Mouse (Mus musculus) granulocyte monocyte progenitor cell, adult 5-6 weeks (primary cell): ENCODE results near the gene Birc2. TPM values are rescaled to one million over a fixed set of nuclear protein-coding genes. Genes with fewer than 3 reads are reported as not detected.
A peak's percentile ranks its signal among the peaks of the same experiment; 100 is the strongest.

Experiments used
- ATAC-seq: replicated peaks from 2 replicates; pipeline ENCODE4 v1.8.0; 2016; ENCODE audit warnings: mild to moderate bottlenecking, moderate TSS enrichment, inconsistent platforms; ENCODE audit not compliant: poor library complexity, severe bottlenecking
- total RNA-seq, 2 experiments: library from RNA; stranded (forward) in 1 of 2; stranded (reverse) in 1 of 2; fragments of 200-712, 200-1000 nt in 1 of 2; fragments of >200 nt in 1 of 2; fragmentation: Nextera tagmentation in 1 of 2; gene quantifications; 2 replicates each; pipeline ENCODE4 v1.2.3; 2014 to 2017

The Birc2 gene
- total RNA-seq, 2 experiments from 2014 or later = 30.8 to 40.0 TPM

DNA sequence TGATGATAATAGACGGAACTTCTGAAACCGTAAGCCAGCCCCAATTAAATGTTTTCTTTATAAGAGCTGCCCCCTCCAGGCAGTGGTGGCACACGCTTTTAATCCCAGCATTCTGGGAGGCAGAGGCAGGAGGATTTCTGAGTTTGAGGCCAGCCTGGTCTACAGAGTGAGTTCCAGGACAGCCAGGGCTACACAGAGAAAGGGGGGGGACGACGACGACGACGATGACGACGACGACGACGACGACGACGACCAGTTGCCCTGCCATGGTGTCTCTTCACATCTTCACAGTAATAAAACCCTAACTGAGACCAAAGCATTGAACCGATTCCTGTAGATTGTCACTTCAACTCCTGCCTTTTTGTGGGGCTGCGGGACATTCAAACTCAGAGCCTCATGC is 11.3 kb upstream of the Birc2 start:
- no peak for ATAC-seq

DNA sequence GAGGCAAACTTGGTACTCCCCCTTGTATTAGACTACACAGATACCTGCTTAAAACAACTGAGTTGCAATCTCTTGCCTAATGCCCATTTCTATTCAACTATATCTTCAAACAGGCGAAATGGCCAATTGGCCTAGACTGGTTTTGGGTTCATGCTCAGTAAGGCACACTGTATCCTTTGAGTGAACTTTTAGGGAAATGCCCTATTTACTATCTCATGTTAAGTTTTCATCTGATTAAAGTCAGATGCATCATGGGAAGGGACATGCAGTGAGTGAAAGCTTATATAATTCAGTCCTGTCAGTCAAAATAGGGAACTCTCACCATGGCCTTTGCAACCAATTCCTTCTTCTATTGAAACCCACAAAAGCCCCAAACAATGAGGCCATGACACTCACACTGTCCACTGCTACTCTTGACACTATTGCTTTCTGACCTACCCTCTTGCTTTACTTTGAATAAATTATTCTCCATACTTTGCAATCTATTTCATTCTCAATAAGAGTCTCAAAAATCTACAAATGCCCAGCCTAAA is 9.9 kb upstream of the Birc2 start:
- peak; percentile 67 for ATAC-seq

DNA sequence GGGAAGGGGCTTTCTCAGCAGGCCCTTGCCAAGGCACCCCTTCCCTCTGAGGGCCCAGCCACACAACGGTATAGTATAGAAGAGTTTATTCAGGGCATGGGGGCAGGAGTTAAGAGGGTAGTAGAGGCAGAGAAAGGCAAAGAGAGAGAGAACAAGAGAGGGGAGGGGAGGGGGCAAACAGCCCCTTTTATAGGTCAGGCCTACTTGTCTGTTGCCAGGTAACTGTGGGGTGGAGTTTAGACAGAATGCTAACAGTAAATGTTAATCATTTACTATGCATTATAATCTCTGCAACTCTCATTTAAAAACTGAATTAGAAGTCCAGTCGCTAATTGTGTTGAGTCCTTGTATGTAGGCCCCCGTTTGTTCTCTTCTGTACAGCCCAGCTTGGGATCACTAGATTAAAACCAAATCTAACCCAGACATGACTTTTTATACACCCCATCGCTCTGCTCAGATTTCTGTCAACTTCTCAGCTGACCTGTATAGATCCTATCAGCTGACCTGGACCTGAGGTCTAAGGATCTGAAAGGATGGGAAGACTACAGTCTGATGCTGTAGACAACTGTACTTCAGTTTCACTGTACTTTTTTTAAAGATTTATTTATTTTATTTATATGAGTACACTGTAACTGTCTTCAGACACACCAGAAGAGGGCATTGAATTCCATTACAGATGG is 8.5 kb upstream of the Birc2 start:
- ATAC-seq = no peak

DNA sequence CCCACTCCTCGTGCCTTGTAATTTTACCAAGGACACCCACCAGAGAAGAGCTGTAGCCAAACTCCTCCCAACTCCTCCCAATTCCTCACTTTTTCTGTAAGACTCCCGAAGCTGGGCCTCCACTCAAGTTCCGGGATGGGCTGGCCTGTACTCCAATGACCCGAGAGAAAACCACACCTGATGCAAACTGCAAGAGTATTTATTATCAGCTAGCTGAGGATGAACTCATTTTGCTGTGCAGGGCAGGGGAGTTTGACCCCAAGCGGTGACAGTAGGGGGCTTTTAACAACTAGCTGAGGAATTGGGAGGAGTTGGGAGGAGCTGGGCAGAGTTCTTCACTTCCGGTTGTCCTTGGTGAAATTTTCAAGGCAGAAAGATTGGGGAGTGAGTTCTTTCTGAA is 4.4 kb upstream of the Birc2 start:
- no peak for ATAC-seq

DNA sequence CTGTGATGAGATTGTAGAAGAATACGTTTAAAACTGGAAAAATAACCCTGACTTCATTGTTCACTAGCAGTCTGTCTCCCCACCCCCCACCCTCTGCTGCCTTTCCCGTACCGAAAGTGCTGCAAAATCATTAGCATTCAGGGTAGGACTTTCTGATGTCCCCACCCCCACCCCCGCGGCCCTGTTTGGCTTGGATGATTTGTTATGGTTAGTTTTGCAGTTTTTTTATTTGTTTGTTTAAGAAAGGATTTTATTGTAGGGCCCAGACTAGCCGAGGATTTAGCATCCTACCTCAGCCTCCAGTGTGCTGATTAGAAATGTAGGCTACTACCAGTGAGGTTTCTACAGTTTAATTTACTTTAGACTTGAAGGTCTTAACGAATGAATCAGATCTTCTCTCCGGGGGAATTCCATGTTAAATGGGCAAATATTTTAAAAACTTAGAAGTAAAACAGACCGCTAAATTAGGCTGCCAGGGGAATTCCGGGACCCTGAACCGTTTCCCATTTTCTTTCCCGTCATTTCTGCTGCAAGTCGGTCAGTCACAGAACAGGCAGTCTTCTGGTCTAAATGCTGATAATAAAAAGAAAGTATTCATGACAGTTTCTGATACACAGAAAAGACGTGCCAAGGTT is 1.1 kb upstream of the Birc2 start:
- ATAC-seq = no peak

DNA sequence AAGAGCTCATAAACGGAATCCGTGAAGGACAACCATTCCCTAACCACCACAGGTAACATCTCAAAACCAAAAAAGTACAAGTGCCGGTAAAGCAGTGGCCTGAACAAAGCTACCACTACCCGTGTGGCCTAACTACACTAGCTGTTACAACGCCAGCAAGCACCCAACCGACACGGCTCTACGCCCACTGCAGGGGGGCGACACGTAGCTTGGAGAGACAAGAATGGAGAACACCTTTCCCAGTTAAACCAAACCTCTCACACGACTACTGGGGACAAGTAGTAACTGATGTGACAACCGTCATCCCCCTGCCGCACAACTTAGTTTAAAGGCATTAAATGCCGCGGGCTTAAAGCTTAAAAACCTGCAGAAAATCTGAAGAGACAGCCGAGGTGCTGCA is 533 bp downstream of the Birc2 start:
- ATAC-seq = peak; percentile 40

DNA sequence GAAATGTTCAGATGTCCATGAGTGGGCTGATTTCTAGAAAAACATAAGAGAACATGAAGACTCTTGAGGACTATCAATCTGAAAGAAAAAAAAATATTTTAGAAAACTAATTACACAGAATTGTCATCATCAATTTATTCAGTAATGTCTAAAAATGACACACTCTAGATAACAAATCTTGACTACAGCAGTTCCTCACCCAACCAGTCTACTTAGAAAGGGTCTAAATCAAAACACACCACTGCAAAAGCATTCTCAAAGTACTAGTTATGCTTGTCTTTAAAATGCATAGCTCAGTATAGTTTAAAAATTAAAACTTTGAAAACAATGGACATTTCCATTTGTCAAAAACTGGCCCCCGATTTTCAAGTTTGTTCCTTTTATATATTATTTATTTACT is 1.6 kb downstream of the Birc2 start:
- no peak for ATAC-seq

DNA sequence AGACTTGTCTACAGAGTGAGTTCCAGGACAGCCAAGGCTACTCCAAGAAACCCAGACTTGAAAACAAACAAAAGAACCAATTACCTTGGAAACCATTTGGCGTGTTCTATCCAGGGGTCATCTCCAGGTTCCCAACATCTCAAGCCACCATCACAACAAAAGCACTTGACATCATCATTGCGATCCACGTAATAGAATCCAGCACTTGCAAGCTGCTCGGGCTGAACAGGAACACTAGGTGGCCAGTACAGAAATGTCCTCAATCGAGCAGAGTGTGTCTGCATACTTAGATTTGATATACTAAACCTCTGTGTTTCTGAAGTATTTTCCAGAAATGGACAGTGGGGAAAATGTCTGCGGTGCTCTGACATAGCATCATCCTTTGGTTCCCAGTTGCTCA is 3.4 kb downstream of the Birc2 start:
- no peak for ATAC-seq

DNA sequence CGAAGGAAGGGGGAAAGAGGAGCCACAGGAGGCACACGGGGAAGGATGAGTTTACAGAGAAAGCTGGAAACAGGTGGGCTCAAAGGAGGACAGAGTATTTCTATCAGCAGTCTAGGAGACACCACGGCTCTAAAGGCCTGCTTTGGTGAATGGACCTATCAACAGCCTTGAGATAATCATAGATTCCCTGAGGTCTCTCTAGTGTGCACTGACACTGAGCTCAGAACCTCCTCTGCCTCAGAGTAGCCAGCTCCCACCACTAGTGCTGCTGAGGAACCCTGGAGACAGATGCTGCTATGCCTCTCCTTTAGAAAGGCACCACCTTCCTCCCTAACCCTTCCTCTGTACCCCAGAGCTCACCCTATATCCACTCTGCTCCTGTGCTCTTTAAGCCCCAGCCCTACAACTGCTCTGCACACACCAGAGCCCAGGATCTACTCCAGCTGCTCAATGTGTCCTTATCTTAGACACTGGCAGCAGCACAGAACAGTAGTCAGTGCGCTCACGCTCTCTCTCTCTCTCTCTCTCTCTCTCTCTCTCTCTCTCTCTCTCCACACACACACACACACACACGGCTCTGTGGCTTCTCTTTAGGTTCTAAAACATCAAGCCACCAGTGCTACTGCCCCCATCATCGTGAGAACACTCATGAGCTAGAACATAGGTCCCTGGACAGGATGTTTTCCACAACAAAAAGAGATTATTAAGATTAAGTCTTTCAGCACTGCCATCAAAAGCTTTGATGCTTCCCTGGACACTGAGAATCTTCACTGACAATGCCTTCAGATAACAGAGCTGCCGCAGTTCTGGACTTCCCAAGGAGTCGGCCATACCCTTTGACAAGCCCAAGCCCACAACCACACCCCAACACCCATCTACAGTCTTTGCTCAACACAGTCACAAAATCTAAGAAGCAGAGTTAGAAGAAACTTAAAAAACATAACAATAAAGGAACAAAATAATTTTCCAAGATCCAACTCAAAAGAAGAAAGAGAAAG is 7.0 kb downstream of the Birc2 start:
- 0 out of 2 replicates have a peak, but pooled peaks have one; percentile 21 for ATAC-seq

DNA sequence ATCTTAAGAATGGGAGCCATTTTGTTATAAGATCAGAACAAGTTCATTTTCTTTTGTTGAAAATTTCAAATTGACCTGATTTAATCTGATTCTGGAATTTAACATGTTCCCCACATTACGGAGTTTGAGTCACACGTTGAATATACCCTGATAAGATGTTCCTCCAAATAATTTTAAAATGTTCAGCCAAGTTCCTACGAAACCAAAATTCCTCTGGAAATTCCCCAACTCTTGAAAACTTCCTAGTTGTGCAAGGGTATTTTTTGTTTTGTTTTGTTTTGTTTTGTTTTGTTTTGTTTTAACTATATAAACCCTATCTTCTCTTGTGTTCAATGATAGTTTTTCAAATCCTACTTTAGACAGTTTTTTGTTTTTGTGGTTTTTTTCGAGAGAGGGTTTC is 8.2 kb downstream of the Birc2 start:
- ATAC-seq = no peak

DNA sequence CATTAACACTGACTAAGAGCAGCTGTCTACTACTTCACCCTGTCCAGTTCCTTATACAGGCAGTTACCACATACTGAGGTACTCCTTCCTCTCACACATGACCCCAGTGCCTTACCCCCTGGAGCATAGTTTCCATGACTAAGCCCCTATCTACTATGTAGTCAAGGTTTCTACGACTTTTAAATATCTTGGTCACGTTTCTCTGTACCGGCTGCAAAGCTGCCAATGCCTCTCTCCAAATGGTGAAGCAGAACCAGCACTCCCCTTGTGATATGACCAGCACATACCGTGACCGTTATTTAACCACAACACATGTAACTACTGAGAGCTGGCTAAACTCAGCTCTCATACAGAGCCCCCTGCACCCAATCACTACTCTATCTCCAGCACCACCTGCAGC is 11.9 kb downstream of the Birc2 start:
- peak; percentile 97 for ATAC-seq

DNA sequence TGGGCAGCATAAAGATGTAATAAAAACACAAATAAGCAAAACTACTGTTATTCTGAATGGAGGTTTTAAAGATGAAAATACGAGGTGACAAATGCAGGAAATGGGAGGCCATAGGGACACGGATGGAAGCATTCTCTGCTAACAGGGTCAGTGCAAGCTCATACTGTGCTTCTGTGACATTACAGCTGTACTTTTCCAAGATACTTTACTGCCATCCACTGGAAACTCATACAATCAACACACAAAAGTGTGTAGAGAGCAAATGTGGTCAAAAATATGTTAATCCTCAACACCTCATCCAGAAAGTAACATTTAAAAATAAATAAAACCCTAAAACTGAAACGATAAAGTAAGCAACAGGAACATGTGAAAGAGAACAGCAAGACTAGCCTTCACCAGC is 14.1 kb downstream of the Birc2 start:
- ATAC-seq = no peak

DNA sequence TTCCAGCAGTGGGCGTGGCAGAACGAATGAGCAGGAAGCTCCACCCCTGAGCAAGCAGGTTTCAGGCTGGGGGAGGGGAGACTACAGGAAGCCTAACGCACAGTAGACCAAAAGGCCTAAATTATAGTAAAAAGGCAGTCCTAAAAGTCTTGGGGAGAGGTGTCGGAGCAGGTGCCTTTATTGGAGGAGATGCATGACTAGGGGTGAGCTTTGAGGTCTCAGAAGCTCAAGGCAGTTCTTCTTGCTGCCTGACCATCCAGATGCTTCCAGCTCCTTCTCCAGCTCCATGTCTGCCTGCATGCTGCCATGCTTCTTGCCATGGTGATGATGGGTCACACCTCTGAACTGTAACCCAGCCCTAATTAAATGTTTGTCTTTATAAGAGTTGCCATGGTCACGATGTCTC is 31.8 kb downstream of the Birc2 start:
- no peak for ATAC-seq

DNA sequence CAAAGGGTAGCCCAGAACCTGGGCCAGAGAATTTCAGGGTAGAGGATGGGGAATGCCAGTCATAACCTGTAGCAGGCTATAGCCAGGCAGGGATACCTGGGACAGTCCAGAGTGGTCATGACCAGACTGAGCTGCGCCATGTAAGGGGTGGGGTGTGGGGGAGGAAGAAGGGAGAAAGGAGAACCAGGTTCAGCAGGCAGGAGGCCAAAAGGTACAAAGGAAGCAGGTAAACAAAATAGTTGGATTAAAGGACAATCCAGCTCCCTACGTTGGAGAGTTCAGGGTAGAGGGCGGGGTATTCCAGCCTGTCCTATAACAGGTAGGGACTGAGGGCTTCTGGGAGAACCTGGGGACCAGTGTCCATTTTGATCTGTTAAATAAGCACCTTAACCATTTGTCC is 38.3 kb downstream of the Birc2 start:
- no peak for ATAC-seq

DNA sequence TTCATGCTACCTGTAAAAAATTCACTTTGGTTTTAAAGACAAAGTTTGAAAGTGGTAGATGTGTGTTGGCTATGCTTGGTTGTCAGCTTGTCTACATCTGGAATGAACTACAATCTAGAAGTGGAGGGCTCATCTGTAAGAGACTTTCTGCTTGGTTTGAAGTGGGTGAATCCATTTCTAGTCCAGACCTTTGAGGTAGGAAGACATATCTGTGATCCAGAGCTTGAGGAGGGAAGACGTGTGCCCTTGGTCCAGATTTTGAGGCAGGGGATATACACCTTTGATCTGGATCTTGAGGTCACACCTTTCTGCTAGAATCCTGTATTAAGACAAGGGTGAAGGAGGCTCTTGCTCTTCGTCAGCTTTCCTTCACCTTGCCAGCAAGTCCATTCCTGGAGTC is 39.3 kb downstream of the Birc2 start:
- no peak for ATAC-seq

DNA sequence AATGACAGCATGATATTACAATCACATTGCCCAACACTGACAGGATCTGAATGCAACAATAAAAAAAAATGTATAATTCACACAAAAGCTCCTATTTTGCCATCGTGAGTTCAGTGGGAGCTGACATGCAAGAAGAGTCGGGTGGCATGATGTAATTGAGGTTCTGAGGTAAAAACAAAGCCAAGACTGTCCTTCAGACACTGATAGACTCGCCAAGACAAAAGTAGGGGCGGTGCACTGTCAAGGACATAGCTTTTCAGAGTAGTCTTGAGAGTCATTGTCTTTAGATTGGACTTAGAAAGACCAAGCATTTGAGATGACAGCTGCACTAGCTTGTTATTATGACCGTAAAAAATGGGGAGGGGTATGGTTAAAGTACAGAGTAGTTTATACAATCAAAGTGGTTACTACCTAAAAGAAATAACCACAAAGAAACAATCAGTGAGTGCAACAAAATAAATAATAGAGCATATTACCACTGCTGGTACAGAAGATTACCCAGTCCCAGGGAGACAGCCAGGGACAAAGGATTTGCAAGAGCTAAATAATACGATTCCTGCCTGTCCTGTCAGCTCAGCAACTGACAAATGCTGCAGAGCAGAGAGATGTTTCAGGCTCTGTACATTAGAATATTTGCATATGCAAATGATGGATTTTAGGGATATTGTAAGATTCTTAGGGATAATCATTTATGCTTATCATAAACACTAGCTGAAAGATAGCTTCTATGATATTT is 40.6 kb downstream of the Birc2 start:
- no peak for ATAC-seq

DNA sequence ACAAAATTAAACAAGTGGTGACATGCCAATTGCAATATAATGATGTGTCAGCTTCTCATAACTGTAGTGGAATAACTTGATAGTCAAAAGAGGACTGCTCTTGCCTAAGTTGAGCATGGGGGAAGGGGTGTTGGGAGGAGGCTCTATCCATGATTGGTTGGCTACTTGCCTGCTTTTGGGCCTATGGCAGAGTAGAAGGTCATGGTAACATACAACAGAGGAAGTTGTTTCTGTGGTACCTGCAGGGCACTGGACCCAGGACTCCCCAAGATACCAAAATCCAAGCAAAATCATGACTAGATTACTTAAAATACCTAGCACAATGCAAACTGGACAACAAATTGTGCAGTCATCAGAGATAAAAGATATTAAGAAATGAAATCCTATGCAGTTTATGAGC is 41.3 kb downstream of the Birc2 start:
- no peak for ATAC-seq

DNA sequence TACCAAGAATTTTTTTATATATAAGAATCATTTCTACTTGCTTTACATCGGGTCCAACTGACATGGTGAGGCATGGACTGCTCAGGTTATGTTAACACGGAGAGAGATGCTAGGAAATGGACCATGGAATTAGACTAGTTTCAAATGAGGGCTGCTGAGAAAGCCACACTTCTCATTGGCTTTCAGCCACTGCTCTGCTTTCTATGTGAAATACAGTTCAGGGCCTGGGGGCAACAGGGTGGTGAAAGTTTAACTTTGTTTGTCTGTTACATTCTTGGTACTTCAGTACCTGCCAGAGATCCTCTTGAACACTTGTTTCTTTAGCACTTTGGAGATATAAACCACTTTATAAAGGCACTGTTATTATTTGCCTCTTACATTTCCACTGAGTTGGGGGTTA is 43.3 kb downstream of the Birc2 start:
- no peak for ATAC-seq

DNA sequence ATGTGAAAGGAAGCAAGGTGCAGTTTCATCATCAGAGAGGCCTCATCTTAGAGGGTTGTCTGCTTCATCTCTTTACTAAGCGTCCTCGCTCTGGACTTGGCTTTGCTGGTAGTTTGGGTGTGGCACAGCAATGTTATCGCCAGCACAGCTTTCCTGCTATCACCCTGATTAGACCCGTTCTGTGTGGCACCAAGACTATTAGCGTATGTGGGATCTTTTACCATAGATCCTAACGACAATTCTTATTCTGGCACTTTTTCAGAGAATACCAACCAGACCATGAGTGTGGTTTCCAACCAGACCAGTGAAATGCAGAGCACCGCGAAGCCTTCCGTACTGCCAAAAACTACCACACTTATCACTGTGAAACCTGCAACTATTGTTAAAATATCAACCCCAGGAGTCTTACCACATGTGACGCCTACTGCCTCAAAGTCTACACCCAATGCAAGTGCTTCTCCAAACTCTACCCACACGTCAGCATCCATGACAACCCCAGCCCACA is 46.2 kb downstream of the Birc2 start:
- no peak for ATAC-seq
